Mouse (Mus musculus) kidney, postnatal 0 days (tissue): ENCODE data around the gene Vapb. TPM values are rescaled to one million over a fixed set of nuclear protein-coding genes. Genes with fewer than 3 reads are reported as not detected.

ENCODE experiments used
- ATAC-seq: fragments of 200-750 bp; cut with Nextera tagmentation; replicated peaks from 2 replicates; pipeline ENCODE4 v1.8.0; 2017; ENCODE audit warnings: low read depth, moderate number of reproducible peaks, moderate TSS enrichment, moderate library complexity; ENCODE audit not compliant: low FRiP score
- DNase-seq: peaks from one replicate; pipeline ENCODE4 v3.0.0-alpha.2; 2016; ENCODE audit warnings: low spot score
- H3K27ac ChIP-seq: fragments of 300-500 bp; sonication (generic); 2 replicates; pipeline ENCODE4 v1.5.1; 2014; ENCODE audit warnings: mild to moderate bottlenecking
- H3K27me3 ChIP-seq: fragments of 300-500 bp; sonication (generic); 2 replicates; pipeline ENCODE4 v1.6.1; 2014; ENCODE audit warnings: low read length, mixed read lengths; ENCODE audit not compliant: insufficient read depth
- H3K36me3 ChIP-seq: fragments of 300-500 bp; sonication (generic); 2 replicates; pipeline ENCODE4 v1.6.1; 2014; ENCODE audit warnings: low read length, mixed read lengths; ENCODE audit not compliant: insufficient read depth
- H3K4me1 ChIP-seq: fragments of 300-500 bp; sonication (generic); replicated peaks from 2 replicates; pipeline ENCODE4 v1.6.1; 2014; ENCODE audit warnings: antibody characterized with exemption, low read length, mixed read lengths; ENCODE audit not compliant: insufficient read depth
- H3K4me2 ChIP-seq: fragments of 300-500 bp; sonication (generic); 2 replicates; pipeline ENCODE4 v1.6.1; 2014; ENCODE audit warnings: mild to moderate bottlenecking, low read length, moderate library complexity, mixed read lengths
- H3K4me3 ChIP-seq: fragments of 300-500 bp; sonication (generic); replicated peaks from 2 replicates; pipeline ENCODE4 v1.5.1; 2014; ENCODE audit warnings: low read depth, low read length
- H3K9ac ChIP-seq: fragments of 300-500 bp; sonication (generic); 2 replicates; pipeline ENCODE4 v1.6.1; 2014; ENCODE audit warnings: low read depth, low read length
- H3K9me3 ChIP-seq: fragments of 300-500 bp; sonication (generic); replicated peaks from 2 replicates; pipeline ENCODE4 v1.6.1; 2016; ENCODE audit warnings: low read length, inconsistent platforms, mixed read lengths
- CTCF ChIP-seq: IDR thresholded peaks from 2 replicates; pipeline ENCODE4 v1.5.1; 2016; ENCODE audit warnings: antibody characterized with exemption, low read depth, mild to moderate bottlenecking, moderate library complexity
- whole genome bisulfite sequencing: fragments of 180-500 bp; shearing (Covaris S2); extraction: QIAGEN DNeasy Blood & Tissue Kit; methylation state at CpG from one replicate; pipeline ENCODE4 v1.1.7; 2014; 5-methylcytosine and 5-hydroxymethylcytosine counted together
- polyA plus RNA-seq: library from polyadenylated mRNA; unstranded; fragments of >200 nt; fragmentation: Nextera tagmentation; extraction: Ambion mirVana; gene quantifications from 2 replicates; pipeline ENCODE4 v1.2.1, GENCODE M21; 2015

Vapb gene
- polyA plus RNA-seq, 1 experiment from 2014 or later, result 12.2 TPM

- H3K9ac ChIP-seq, result no peak overlapping the region
- H3K4me3 ChIP-seq, result no peak overlapping the region
- peak overlapping the region; percentile 32 for H3K27ac ChIP-seq
- H3K4me2 ChIP-seq, result no peak overlapping the region
- DNase-seq (peak; percentile 59), ATAC-seq (peak; percentile 26; the same call in 1 of the 2 replicates)
- 0 out of 2 replicates have a peak, but pooled peaks cover 4% of the 10 kb centered on the region for H3K36me3 ChIP-seq
- H3K27me3 ChIP-seq, result no peaks in the 10 kb centered on the region
- TF ChIP-seq CTCF, result no peak
- H3K4me1 ChIP-seq, result 0 out of 2 replicates have a peak, but pooled peaks cover 4% of the 10 kb centered on the region
- WGBS, result 55% methylated on average over 8 of the region's 8 CpGs
- no peaks in the 10 kb centered on the region for H3K9me3 ChIP-seq
Measured at GRCm38 (mm10) chr2:173767959-173768595, 30.8 kb downstream of the Vapb start.

GRCm38 (mm10) chr2:173769183-173769582 lies 31.9 kb downstream of the Vapb start:
- 0 out of 2 replicates have a peak, but pooled peaks cover 4% of the 10 kb centered on the region for H3K4me1 ChIP-seq
- 68% methylated on average over 10 of the region's 10 CpGs for WGBS
- no peaks in the 10 kb centered on the region for H3K9me3 ChIP-seq
- DNase-seq, result peak; percentile 43
- H3K27me3 ChIP-seq, result no peaks in the 10 kb centered on the region
- no peak overlapping the region for H3K4me2 ChIP-seq
- H3K4me3 ChIP-seq, result no peak overlapping the region
- peak overlapping the region; percentile 21 for H3K27ac ChIP-seq
- H3K9ac ChIP-seq, result no peak overlapping the region
- ATAC-seq, result no peak
- no peak for TF ChIP-seq CTCF
- H3K36me3 ChIP-seq, result 0 out of 2 replicates have a peak, but pooled peaks cover 4% of the 10 kb centered on the region

DNA sequence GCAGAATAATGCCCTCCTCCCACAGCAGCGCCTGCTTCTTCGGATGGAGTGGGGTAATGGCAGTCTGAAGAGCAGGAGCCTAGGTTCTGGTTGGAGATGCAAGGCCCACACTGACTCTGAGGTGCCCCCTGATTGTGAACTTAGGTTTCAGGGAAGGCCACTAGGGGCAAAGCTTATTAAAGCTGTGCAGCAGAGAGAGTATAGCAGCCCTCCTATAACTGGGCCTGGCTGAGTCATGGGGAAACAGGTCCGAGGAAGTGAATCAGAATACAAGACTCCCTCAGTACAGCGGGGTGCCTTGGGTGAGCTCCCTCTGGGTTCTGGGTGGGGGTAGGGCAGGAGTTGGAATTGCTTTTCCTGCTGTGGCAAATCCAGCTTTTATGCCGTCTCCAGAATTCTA lies 33.3 kb downstream of the Vapb start:
- peak; percentile 45 for TF ChIP-seq CTCF
- H3K4me2 ChIP-seq, result no peak overlapping the region
- H3K36me3 ChIP-seq, result 0 out of 2 replicates have a peak, but pooled peaks cover 4% of the 10 kb centered on the region
- no peaks in the 10 kb centered on the region for H3K9me3 ChIP-seq
- DNase-seq (no peak), ATAC-seq (no peak)
- H3K27ac ChIP-seq, result peak overlapping the region; percentile 3; the same call in 1 of the 2 replicates
- H3K4me3 ChIP-seq, result no peak overlapping the region
- no peaks in the 10 kb centered on the region for H3K27me3 ChIP-seq
- 61% methylated on average over 5 of the region's 5 CpGs for WGBS
- H3K9ac ChIP-seq, result no peak overlapping the region
- H3K4me1 ChIP-seq, result peaks cover 11% of the 10 kb centered on the region

- Histone ChIP-seq H3K27ac (peak overlapping the region; percentile 20; the same call in 1 of the 2 replicates), H3K4me1 (peaks cover 13% of the 10 kb centered on the region), H3K4me2 (no peak overlapping the region), H3K27me3 (no peaks in the 10 kb centered on the region), H3K9ac (no peak overlapping the region), H3K9me3 (no peaks in the 10 kb centered on the region), H3K36me3 (0 out of 2 replicates have a peak, but pooled peaks cover 8% of the 10 kb centered on the region), H3K4me3 (no peak overlapping the region)
- DNase-seq, result no peak
- TF ChIP-seq CTCF, result no peak
- ATAC-seq, result no peak
- WGBS, result 53% methylated on average over 8 of the region's 8 CpGs
Measured at GRCm38 (mm10) chr2:173771706-173772105, 34.4 kb downstream of the Vapb start.

DNA sequence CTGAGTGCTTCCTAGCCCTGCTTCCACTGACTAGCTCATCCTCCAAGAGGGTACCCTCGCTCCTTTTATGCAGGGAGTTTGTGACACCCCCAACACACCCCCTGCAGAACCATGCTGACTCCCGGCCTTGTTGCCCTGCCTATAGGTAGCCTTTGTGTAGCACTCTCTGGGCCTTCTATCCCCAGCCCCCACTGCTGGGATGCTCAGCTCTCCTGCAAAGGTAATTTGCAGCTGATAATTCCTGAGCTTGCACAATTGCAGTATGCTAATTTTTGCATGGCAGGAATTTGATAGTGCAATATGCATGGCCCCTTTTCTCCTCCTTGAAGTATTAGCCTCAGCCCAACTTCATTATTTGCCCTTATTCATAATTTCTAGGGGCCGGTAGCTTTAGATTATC lies 38.2 kb downstream of the Vapb start:
- Histone ChIP-seq H3K27ac (no peak overlapping the region), H3K27me3 (no peaks in the 10 kb centered on the region), H3K4me3 (no peak overlapping the region), H3K36me3 (peaks cover 22% of the 10 kb centered on the region), H3K4me2 (no peak overlapping the region), H3K9ac (no peak overlapping the region), H3K4me1 (peaks cover 17% of the 10 kb centered on the region), H3K9me3 (no peaks in the 10 kb centered on the region)
- ATAC-seq (no peak), DNase-seq (no peak)
- TF ChIP-seq CTCF, result no peak
- 63% methylated on average over 3 of the region's 3 CpGs for WGBS

- Histone ChIP-seq H3K9ac (no peak overlapping the region), H3K4me2 (no peak overlapping the region), H3K4me1 (peaks cover 17% of the 10 kb centered on the region), H3K4me3 (no peak overlapping the region), H3K27me3 (no peaks in the 10 kb centered on the region), H3K27ac (0 out of 2 replicates have a peak overlapping the region, but pooled peaks have one; percentile 3), H3K36me3 (peaks cover 22% of the 10 kb centered on the region), H3K9me3 (no peaks in the 10 kb centered on the region)
- WGBS, result 14% methylated on average over 9 of the region's 9 CpGs
- ATAC-seq, result peak; percentile 60
- peak; percentile 77 for DNase-seq
- no peak for TF ChIP-seq CTCF
Measured at GRCm38 (mm10) chr2:173776108-173776507, 38.8 kb downstream of the Vapb start.
